Mouse (Mus musculus): ENCODE measurements around the gene Gcfc2.

The Gcfc2 gene

DNA sequence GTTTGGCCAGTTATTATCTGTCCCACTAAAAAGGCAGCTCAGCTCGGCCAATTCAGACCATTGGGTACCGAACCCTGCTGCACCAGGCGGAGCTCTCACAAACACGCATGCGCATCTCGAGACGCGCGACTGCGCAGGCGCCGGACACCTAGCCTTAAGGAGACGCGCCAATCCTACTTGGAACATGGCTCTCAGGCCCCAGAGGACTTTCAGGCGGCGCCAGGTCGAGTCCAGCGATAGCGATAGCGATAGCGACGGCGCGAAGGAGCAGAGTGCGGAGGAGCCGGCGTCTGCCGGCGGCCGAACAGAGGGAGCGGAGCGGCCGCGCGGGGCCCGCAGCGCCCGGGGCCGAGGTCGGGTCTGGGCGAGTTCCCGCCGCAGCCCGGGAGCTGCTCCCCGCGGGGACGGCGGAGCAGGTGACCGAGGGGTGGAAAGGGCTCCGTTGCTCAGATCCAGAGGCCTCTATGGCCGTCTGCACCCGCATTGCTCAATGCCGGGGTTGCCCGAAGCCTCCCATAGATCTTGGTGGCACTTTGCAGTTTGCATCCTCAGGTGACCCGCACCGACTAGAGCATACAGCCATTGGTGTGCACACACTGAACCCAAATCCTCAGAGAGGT, at the start of gene Gcfc2:
Gene Gcfc2 (plus strand): TSS at position 147 of the 620 bp plus-strand sequence.
- DNase-seq (ENCODE audit: low spot score in 2 of 2), result peak; percentile 86 to 88

DNA sequence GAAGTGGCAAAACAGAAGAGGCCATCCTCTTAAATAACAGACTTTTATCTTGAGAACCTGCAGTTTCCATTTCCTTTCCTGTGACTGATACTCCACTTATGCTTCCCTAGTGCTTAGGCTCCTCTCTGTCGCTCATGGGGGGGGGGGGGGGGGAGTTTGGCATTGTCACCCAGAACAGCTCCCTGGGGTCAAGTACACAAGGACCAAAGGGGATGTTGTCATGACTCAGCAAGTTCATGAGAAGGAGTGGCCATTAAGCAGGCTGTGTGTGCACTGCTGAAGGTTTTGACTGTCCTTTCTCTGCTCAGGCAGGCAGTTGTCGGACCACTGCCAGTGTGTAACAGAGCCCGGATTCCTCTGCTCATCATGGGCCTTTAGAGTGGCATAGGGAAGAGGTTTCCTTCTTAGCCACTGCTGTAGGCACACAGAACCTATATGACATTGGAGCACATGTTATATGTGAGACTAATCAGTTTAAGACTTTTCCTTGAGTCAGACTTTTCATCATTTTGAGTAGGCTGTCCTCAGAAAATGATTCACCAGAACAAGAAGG, 27.7 kb upstream of the Gcfc2 start:
- no peak for DNase-seq (ENCODE audit: low spot score in 2 of 2)

DNA sequence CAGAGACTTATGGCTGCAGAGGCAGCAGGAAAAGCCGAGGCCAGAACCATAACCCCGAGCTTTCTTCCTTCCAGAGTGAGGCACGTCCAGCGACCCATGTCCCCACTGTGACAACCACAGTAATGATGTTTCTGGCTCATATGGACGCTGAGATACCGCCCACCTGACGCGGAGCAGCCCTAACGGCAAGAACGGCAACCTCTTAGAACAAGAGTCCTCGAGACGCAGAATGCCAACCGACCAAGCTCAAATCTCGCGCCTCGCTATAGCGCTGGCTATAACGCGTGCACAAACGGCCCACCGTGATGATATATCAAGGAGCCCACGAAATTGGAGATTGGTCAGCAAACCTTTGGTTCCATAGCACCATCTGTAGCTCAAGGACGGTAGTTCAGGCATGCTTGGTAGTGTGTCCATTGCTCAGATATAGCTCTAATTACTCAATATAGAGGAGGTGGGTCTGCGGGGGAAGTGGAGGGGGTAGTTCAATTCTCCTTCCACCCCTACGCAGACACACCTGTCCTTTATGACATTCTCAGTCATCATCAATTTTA, 13.1 kb upstream of the Gcfc2 start:
- DNase-seq (ENCODE audit: low spot score in 2 of 2), result no peak

DNA sequence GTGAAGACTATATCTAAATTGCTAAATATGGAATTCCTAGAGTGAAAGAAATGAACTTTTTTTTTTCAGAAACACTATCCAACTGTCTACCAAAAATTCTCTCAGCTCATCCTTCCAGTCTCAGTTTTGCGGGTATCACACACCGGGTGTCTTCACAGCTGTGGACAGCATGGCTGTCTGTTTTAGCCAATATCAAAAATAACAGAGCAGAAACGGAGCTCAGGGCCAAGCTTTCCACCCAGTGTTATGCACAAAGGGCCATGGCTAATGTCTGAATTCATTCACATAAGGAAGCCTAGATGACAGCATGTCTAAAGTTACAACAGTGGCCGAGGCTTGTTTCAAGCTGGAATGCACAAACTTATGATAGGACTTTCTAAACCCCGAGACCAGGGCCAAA, 12.2 kb upstream of the Gcfc2 start:
- no peak for DNase-seq (ENCODE audit: low spot score in 2 of 2)

DNA sequence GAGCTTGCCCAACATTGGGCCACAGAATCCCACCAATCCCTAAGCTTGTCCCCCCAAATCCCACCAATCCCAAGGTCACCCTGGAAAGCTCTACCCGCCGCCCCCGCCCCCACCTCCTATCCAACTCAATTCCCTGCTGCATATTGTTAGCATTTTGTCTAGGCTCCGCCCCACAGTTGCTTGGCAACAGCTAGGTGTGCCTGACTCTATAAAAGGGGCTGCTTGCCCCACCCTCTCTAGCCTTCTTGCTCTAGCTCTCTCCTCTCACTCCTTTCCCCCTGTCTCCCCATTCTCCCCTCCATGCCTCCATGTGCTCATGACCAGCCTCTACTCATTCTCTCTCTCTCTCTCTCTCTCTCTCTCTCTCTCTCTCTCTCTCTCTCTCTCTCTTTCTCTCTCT, 11.8 kb upstream of the Gcfc2 start:
- no peak for DNase-seq (ENCODE audit: low spot score in 2 of 2)

DNA sequence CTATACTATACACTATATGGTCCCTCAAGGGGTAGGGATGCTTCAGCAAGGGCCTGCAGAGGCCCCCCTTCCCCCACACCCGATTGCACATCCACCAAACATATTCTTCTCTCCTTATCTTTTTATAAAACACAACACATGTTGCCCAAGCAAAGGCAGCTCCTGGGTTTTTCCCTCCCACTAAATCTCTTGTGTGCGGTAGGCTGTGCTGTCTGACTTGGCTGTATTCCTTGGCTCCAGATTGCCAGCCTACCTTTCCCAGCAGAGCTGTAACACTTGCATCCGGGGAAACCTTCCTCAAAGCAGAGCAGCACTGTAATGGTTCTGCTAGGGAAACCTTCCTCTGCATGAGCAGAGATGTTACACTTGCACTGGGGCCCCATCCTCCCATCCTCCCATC, 11.3 kb upstream of the Gcfc2 start:
- no peak for DNase-seq (ENCODE audit: low spot score in 2 of 2)

DNA sequence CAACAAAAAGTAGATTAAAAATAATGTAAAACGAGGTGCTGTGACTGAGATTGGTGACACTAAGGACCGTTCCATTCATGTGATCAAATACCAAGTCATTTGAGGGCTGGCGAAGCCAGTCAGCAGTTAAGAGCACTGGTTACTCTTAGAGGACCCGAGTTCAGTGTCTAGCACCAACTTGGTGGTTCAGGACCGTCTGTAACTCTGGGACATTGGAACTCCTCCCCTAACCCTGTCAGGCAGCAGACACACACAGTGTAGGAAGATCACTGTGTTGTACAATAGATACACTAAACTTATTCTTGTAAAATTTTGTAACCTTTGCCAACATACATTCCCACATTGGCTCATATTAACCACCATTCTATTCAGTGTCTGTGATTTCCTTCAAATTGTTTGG, 835 bp downstream of the Gcfc2 start:
- no peak for DNase-seq (ENCODE audit: low spot score in 2 of 2)

DNA sequence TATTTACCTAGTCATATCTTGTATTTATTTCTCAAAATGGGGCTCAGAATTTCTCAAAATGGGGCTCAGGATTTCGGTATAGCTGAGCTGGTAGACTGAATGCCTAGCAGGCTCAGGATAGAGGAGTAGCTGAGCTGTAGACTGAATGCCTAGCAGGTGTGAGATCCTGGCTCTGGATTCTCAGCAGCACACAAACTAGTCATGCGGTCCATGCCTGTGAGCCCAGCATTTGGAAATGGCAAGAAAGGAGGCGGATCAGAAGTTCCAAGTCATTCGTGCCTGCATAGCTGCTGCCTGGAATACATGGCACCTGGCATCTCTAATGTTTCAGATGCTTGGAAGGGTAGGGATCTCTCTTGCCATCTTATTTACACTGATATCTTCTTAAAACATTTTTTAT, 5.9 kb downstream of the Gcfc2 start:
- no peak for DNase-seq (ENCODE audit: low spot score in 2 of 2)

DNA sequence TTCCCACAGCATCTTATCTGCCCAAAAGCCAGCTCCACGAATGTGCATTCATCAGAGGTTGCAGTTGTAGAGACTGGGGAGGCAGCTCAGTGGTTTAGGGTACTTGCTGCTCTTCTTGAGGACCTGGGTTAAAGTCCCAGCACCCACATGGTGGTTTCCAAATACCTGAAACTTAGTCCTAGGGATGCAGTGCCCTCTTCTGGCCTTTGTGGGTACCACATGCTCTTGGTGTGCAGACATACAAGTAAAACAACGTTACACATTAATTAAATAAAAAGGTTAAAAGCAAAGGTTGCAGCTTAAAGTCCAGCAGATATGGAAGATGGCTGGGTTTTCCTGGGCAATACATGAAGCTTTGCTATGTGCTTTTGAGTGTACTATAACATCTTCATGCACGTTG, 9.8 kb downstream of the Gcfc2 start:
- no peak for DNase-seq (ENCODE audit: low spot score in 2 of 2)

DNA sequence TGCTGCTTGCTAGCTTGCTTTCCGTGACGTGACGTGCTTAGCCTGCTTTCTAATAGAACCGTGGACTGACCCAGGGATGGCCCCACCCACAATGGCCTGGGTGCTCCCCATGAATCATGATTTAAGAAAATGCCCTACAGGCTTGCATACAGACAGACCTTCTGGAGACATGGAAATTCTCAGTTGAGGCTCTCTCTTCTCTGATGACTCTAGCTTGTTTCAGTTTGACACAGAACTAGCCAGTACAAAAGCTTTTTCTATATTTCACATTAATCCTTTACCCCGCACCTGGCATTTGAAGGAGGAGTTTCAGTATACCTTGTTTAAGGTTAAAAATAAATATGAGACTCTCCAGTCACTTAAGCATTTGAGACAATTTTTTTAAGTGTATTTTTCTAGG, 18.2 kb downstream of the Gcfc2 start:
- no peak for DNase-seq (ENCODE audit: low spot score in 2 of 2)

DNA sequence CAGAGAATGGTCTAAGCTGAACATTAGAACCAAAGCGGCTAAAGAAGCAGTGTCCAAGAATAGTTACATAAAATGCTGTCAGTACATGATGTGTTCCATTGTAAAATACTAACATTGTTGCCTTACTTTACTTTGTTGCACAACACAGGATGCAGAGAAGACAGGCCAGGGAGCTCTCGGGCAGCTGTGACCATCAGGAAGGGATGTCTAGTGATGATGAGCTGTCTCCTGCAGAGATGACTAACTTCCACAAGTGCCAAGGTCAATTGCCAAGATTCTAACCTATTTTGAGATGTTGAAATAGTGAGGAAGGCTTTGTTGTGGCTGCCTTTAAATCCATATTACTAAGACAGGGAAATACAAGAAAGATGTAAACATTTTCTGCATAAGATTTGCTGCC, 19.8 kb downstream of the Gcfc2 start:
- no peak for DNase-seq (ENCODE audit: low spot score in 2 of 2)

DNA sequence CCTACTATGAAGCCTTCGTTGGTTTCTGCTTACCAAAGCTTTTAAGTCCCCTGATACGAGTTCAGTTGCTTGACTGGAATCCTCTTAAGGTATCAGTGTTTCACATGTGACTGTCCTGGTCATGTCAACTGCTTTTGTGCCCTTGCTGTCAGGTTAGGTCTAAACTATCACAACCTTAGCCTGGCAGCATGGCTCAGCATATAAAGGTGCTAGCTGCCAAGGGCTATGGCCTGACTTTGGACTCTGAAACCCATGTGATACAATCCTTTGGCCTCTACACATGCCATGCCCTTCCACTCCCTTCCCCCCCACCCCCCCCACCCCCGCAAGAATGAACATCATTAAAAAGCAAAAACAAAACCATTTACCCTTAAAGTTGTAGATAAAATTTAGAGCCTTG, 21.0 kb downstream of the Gcfc2 start:
- no peak for DNase-seq (ENCODE audit: low spot score in 2 of 2)

DNA sequence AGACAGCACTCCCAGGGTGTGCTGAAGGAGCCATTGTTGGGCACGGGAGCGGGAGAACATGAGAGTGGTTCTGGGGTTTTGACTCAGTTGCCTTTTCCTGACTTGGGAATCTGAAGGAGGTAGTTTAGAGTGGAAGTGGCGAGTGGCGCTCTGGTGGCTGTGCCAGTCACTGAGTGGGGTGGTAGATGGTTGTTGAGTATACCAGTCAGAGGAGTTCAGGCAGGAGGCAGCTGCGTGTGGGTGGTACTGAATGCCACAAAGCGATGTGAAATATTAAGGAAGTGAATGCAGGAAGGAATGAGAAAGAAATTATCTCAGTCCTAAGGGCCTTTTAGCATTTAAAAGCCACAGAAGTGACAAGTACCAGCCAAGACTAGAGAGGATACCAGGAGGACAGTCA, 23.4 kb downstream of the Gcfc2 start:
- no peak for DNase-seq (ENCODE audit: low spot score in 2 of 2)

DNA sequence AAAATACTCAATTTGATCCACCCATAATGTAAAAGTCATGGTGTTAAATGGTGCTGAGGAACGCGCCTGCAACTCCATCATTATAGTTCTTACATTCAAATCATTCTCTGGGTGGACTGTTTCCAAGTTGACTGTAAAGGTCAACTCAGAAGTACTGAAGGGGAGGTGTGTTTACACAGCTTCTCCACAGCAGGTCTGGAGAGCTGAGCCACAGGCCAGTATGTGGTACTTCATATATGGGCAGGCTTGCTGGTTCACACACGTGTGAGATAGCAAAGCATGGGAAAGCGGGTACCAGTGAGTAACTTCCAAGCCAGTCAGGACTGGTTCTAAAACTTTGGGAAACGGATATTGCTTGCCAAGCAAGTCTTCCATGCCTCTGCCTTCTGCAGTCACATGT, 31.7 kb downstream of the Gcfc2 start:
- no peak for DNase-seq (ENCODE audit: low spot score in 2 of 2)

DNA sequence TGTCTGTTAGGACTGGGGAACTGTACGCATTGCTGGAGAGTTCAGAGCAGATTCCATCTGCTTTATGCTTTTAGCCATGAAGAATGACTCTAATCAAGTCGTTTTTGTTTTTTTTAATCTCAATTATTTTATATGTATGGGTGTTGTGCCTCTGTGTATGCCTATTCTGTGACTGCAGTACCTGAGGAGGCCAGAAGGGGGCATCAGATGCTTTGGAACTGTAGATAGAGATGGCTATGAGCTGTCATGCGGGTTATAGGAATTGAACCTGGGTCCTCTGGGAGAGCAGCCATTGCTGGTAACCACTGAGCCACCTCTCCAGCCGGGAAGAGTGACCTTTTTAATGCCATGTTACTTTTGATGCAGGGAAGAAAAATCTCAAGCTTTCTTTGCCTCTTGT, 32.9 kb downstream of the Gcfc2 start:
- peak in 1 of 2 experiments; percentile 8 for DNase-seq (ENCODE audit: low spot score in 2 of 2)

DNA sequence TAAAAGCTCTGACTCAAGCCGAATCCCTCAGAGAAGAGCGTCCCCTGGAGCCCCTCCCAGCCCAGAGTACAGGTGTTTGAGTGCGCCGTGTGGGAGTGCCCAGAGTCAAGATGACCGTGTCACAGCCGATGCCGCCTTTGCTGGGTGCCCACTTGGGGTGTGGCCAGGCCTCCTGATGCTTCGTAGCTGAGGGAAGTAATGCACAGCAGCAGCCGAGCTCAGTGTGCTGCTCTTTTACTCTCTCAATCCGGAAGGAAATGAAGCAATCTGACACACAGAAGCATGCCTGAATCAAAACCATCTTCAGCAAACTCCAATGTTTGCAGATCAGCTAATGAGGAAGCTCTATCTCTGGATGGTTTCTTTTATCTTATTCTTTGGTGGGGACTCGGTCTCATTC, 34.5 kb downstream of the Gcfc2 start:
- DNase-seq (ENCODE audit: low spot score in 2 of 2), result no peak

DNA sequence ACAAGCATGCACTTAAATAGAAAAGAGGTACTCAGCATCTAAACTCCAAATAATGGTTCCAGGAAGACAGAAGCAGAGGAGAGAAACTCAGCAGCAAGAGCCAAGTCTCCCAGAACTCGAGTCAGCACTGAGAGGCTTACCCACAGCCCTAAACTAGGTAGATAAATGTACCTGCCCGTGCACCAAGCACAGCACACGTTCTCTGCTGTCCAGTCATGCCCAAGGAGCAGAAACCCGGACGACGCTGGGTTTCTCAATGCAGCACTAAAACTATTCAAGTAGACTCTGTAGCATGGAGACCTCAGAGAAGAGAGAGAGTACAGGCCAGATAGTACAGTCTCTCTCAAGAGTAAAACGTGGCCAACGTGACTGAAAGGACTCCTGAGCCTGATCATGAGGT, 36.4 kb downstream of the Gcfc2 start:
- DNase-seq (ENCODE audit: low spot score in 2 of 2), result no peak

DNA sequence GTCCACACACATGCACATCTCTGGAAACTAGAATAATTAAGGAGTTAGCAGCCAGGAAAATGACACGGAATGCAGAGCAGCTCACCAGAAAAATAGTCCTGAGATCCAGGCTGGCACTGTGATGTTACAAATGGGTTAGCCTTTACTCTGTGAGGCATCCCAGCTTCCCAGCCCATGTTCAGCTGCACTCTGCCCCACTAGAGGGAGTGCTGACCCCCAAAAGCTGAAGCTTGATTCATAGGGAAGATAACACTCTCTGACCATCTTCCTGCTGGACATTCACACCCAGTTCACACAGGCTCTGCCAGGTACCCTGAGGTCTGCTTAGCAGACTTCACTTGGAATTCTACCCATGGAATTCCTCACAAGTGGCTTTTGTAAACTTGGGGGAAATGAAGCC, 36.8 kb downstream of the Gcfc2 start:
- no peak for DNase-seq (ENCODE audit: low spot score in 2 of 2)

DNA sequence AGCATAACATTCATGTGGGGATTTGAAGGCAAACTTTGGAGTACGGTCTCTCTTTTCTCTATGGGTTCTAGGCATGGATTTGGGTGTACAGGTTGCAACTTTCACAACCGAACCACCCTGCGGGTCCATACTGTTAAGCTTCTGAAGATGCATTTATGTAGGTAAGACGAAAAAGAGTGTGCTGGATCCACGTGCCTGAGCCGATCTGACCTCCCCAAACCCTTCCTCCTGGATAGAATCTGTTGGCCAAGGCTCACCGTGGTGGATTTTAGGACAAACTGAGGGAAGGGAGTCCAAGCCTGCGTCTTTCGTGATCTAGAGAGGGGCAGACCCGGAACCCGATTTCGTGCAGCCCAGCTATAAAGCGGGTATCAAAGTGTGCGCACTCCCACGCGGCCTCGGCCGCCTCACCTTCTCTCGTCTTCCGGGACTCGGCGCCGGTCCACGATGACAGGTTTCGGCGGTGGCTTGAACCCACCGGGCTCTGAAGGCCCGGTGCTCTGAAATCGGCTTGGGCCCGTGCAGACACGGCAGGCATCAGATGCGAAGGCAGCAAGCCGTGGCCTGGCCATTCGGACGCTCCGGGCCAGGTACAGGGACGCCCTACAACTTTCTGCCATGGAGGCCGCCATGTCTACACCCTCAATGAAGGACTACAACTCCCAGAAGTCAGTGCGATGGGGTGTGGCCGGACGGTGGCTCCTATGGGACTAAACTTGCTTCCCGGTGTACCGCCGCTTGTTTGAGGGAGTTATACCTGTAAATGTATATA, 42.0 kb downstream of the Gcfc2 start, which contains the start of gene Mrpl19:
Gene Mrpl19 (minus strand): TSS at position 663 of the 772 bp plus-strand sequence.
- DNase-seq (ENCODE audit: low spot score in 2 of 2), result peak; percentile 86 to 87

DNA sequence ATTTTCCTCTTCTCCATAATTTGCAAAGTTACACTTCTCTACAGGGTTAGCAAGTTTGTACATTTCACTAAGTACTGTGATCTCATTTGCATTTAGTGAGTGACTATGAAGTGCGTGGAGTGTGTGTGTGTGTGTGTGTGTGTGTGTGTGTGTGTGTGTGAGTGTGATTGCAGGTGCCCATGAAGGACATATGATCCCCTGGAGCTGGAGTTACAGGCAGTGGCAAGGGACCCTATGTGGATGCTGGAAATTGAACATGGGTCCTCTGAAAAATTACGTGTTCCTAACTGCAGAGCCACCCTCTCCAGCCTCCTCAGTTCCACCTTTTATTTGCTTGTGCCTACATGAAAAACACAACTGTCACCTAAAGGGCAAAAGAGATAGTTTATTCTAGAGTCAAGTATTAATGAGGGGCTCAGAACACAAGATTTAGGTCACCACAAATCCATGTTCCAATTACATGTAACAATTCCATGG, 42.6 kb downstream of the Gcfc2 start:
- DNase-seq (ENCODE audit: low spot score in 2 of 2), result no peak

DNA sequence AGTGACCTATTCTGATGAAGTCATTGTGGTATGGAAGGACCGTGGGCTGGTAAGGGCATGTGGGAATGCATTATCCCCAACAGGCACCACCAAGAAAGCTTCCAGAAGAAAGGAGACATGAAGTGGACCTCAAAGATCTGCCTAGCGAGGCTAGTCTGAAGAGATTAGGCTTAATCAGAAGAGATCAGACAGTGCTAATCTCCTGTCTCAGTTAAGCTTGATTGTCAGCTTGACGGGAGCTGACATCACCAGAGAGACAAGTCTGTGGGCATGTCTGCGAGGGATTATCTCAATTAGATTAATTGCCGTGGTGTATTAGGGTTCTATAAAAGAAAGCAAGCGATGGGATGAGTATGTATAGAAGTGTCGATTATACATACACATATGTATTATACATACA, 47.7 kb downstream of the Gcfc2 start:
- DNase-seq (ENCODE audit: low spot score in 2 of 2), result no peak

DNA sequence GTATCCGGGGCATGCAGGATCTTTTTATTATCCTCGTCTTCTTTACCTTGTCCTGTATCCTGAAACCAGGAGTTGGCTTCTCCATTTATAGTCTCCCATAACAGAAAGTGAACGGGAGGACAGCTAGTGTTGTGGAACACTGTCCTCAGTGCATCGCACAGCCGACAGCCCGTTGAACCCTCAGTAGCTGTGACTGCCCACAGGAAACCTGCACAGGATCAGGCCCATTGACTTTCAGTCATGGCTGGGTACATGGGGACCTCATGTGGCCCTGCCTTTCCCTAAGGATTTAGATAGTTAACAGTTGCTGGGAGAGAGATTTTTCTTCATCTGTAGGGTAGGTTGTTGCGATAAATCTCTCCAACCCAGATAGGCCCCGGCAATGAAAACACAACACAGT, 49.1 kb downstream of the Gcfc2 start:
- DNase-seq (ENCODE audit: low spot score in 2 of 2), result no peak

All from natural killer cell, adult 2 months (primary cell).